Mouse (Mus musculus): ENCODE data around the gene Apoc1.
A peak's percentile ranks its signal among the peaks of the same experiment; 100 is the strongest.

Gene Apoc1

DNA sequence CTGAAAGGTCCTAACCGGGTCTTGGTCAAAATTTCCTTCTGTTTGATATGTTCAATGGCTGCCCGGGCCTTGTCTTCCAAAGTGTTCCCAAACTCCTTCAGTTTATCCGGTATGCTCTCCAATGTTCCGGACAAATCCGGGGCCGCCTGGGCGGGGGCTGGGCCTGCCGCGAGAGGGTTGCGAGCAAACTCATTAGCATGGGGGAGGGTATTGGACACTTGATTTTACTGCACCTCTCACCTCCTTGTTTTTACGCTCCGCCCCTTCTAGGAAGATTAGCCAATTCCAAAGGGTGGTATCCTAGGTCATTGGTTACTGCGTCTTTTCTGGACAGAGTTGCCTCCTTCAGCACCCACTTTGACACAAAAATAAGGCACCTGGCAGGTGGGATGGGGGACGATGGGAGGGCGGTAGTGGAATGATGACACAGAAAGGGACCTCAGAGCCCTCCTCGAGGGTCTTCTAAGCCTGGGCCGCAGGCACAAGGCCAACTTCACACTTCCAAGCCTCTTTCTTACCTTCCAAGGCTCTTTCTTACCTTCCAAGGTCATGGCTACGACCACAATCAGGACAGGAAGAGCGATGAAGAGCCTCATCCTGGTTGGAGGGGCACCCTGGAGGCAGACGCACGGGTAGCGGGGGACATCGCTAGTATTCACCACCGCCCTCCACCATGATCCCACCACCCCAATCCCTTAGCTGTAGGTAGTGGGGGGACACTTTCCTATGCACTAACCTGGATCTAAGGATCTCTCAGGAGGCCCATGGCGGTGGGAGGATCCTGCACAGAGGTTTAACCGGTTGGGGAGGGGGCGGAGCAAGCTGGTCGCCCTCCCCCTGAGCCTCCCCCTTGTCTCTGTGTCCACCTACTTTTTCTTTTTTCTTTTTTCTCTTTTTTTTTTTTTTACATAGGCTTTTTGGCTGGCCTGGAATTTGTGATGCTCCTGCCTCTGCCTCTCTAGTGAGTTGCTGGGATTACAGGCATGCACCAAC, at the start of gene Apoc1:
Gene Apoc1 (minus strand): TSS at position 788 of the 993 bp plus-strand sequence.
- DNase-seq (ENCODE audit: low spot score) = peak; percentile 49

DNA sequence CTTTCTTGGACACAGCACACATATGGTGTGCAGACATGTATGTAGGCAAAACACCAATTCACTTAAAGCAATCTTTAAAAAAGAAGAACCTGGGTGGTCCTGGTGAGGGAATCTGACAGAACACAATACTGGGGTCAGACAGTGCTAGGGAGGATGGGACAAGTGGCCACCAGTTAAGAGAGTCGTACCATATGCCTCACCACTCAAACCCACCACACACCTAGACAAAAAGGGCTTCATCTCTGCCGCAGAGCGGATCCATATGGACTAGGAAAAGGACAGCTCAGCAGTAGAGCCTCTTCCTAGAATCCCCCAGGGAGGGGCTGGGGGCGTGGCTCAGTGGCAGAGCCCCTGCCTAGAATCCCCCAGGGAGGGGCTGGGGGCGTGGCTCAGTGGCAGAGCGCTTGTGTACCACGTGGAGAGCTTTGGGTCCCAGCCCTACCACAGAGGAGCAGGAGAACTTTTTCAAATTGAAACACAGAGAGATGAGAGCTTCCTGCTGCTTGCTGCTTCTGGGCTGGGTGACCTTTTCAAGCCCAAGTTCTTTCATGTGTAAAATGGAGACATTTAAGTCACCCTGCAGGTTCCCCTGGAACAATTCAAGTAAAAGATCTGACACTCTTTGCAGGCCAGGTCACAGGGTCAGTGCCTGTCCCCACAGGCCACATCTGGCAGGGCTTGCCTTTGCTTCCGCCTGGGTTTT, 49.0 kb upstream of the Apoc1 start:
- DNase-seq (ENCODE audit: low spot score) = no peak

GRCm38 (mm10) chr7:19740269-19740668, 47.8 kb upstream of the Apoc1 start:
- no peak for DNase-seq (ENCODE audit: low spot score)

DNA sequence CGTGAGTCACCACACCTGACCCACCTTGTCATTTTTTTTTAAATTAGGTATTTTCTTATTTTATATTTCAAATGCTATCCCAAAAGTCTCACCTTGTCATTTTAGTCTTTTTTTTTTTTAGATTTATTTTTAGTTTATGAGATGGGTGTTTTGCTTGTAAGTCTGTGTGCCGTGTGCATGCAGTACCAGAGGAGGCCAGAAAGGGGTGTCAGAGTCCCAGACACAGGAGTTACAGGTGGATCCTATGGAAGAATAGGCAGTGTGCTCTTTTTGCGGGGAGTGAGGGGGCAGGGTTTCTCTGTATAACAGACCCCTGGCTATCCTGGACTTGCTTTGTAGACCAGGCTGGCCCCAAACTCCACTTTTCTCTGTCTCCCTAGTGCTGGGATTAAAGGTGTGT, 46.3 kb upstream of the Apoc1 start:
- DNase-seq (ENCODE audit: low spot score) = no peak

- DNase-seq (ENCODE audit: low spot score) = peak; percentile 49
Measured at GRCm38 (mm10) chr7:19736389-19737057, 44.1 kb upstream of the Apoc1 start.

DNA sequence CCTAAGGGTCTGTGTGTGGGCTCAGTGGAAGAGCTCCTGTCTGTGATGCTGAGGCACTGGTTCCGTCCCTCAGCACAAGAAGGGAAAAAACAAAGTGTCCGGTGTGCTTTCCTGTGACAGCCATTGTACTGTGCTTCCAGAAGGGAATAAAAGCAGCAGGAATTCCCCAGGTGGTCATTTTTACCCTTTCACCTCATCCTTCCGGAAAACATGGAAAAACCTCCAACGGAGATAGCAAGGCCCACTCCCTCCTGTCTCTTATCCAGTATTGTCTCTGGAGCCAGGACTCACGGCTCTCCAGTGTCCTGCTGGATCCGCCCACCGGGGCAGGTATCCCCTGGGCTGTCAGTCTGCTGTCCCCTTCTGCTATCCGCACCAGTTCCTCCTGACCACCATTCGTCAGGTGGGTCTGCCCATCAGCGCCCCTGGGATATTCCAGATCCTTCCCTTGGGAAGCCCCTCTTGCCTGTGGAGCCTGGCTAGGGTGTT, 41.8 kb upstream of the Apoc1 start:
- DNase-seq (ENCODE audit: low spot score) = no peak

GRCm38 (mm10) chr7:19726541-19726940, 34.1 kb upstream of the Apoc1 start:
- DNase-seq (ENCODE audit: low spot score) = no peak

- no peak for DNase-seq (ENCODE audit: low spot score)
Measured at GRCm38 (mm10) chr7:19724167-19724566, 31.7 kb upstream of the Apoc1 start.

GRCm38 (mm10) chr7:19722754-19723195, 30.3 kb upstream of the Apoc1 start:
- no peak for DNase-seq (ENCODE audit: low spot score)

DNA sequence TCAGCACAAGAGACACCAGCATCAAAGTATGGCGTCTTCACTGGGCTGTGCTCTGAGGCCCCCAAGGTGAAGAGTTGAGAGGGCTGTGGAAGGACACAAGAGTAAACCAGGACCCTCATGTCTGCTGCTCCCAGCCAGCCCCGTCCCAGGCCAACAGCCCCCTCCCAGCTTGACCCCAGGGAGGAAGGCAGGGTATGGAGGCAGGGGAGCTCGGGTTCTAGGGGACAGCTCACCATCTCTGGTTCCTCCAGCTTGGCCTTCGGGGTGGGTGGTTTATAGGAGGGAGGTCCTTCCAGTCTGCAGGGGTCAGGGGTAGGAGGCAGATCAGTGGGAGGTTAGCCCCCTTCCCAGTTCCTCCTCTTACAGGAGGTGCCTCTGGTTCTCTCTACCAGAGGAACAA, 26.7 kb upstream of the Apoc1 start:
- DNase-seq (ENCODE audit: low spot score) = no peak

DNA sequence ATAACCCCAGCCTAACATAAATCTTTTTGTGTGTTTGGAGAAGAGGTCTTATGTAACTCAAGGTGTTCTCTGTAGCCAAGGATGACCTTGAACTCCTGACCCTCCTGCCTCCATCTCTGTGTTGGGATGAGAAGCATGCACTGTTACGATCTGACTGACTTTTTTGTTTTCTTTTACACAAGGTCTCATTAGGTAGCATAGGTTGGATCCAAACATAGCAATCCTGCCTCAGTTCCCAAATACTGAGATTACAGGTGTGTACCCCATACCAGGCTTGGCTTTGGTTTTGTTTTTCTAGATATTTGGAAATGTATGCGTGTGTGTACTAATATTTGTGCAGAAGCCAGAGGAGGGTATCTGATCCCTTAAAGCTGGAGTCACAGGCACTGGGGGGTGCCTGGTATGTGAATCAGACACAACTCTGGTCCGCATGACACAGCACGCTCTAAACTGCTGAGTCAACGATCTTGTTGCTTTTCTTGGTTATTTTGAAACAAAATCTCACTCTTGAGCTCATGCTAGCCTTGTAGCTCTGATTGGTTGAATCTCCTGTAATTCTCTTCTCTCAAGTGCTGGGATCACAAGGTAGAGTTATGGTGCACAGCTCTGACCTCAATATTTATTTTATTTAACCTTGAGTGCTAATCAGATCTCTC, 26.0 kb upstream of the Apoc1 start:
- no peak for DNase-seq (ENCODE audit: low spot score)

- no peak for DNase-seq (ENCODE audit: low spot score)
Measured at GRCm38 (mm10) chr7:19717346-19717745, 24.9 kb upstream of the Apoc1 start.

- DNase-seq (ENCODE audit: low spot score) = no peak
Measured at GRCm38 (mm10) chr7:19716822-19717221, 24.4 kb upstream of the Apoc1 start.

DNA sequence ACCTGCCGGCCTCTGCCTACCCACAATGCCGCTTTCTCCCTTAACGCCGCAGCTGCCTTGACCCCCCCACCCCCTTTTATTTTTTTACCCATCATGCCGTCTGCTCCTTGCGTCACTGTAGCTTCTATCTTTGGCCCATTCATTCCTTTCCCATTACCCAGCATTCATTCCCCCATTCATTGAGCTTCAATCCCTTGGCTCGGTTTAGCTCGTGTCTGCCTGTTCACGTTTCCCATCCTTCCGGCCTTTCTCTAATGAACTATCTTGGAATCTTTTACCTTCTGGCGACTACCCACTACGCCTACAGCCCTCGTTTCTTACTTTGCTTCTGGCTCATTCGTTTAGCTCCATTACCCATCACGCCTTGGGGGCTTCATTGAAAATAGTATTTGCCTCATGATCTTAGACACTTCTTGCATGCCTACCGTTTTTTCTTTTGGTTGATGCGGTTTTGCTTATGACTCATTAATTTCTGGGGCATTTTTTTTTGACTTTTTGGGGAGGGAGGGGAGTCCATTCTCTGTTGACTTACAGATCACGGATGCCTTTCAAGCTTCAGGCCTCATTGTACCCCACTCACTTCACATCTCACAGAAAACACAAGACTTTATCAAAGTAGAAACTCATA, 23.7 kb upstream of the Apoc1 start:
- DNase-seq (ENCODE audit: low spot score) = no peak

DNA sequence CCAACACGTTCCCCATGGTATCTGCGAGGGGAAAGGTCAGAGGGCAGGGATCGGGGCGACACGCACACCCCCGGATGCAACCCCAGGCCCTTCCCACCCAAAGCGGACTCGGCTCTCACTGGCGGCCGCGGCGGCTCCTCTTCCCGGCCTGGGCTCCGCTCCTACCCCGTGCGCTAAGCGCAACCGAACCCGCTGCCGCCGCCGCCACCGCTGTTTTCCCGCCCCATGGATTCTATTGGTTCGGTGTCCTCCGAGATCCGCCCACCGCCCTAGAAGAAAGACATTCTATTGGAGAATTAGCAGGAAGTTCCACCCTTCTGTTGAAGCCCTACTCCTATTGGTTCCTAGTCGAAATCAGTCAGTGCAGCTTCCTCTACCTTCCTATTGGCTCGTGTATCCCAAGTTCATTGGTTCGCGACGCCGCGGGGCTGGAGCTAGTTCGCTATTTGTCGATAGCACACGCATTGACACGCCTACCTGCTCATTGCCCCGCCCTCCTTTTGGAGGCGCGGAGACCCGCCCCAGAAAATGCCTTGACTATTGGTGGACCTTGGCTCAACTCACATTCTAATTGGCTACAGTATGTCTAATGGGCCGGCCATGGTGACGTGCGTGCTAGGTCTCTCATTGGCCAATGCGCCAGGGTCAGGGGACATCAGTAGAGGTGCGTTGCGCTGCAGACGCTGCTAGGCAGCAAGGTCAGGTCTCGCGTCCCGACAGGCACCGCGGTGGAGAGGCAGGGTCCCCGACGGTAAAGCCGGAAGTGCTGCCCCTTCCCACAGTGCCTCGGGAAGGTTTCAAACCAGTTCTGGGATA, 23.0 kb upstream of the Apoc1 start, which contains the start of gene Tomm40:
Gene Tomm40 (minus strand): TSS at position 200 of the 816 bp plus-strand sequence.
- DNase-seq (ENCODE audit: low spot score) = peak; percentile 99

DNA sequence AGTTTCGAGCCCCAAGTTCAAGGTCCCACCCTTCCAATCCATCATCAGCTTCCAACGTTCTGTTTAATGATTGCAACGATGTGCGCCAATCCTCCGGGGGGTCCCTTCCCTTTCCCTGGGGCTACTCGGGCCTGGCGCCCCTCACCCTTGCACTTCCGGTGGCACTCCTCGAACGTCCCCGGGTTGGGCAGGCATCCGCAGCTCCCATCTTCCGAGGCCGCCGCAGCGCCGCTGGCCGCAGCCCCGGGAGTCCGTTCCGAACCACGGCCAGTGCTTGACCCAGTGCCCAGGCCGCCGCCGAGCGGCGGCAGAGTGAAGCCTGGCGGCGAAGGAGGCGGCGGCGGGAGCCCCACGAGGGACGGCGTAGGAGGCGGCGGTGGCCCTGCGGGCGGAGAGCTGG, 22.4 kb upstream of the Apoc1 start:
- DNase-seq (ENCODE audit: low spot score) = no peak

DNA sequence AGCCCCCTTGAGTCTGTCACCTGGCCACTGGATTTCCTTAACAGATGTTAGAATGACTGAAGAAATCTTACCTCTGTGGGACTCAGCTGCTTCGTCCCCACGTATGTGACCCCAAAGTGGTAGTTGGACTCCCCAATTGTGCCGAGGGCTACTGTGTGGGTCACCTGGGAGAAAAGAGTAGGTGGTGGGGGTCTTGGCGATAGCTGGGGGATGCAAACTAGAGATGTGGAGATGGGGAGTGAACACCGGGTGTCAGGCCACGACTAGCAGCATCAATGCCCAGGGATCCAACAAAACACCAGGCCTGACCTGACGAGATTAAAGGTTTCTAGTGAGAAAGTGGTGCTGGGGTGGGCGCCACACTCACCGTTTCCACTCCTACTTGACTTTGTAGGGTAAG, 21.1 kb upstream of the Apoc1 start:
- DNase-seq (ENCODE audit: low spot score) = no peak

- DNase-seq (ENCODE audit: low spot score) = peak; percentile 29
Measured at GRCm38 (mm10) chr7:19713196-19713595, 20.7 kb upstream of the Apoc1 start.

DNA sequence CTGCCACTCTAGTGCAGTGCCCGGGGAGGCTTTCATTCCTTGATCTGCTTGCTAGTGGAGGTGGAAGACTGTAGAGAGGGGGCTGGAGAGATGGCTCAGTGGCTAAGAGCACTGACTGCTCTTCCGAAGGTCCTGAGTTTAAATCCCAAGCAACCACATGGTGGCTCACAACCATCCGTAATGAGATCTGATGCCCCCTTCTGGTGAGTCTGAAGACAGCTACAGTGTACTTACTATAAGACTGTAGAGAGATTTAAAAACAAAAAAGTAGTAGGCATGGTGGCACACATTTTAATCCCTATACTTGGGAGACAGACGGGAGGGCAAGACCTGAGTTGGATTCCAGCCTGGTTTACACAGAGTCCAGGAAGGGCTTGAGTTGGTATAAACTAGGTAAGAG, 20.0 kb upstream of the Apoc1 start:
- peak; percentile 40 for DNase-seq (ENCODE audit: low spot score)

- DNase-seq (ENCODE audit: low spot score) = no peak
Measured at GRCm38 (mm10) chr7:19710650-19711049, 18.2 kb upstream of the Apoc1 start.
